Mouse (Mus musculus) layer of hippocampus, postnatal 36 days (tissue): ENCODE data around the gene Ddx20. TPM values are rescaled to one million over a fixed set of nuclear protein-coding genes. Genes with fewer than 3 reads are reported as not detected.

Experiments
- DNase-seq, 2 experiments: peaks; one replicate each; pipeline ENCODE4 v3.0.0; 2022
- total RNA-seq, 2 experiments: library from RNA; stranded (reverse); gene quantifications; 2 replicates each; pipeline ENCODE4 v1.2.3; 2021

Ddx20 gene
- total RNA-seq = 10 to 100 TPM; 11.1 to 11.9 TPM

DNA sequence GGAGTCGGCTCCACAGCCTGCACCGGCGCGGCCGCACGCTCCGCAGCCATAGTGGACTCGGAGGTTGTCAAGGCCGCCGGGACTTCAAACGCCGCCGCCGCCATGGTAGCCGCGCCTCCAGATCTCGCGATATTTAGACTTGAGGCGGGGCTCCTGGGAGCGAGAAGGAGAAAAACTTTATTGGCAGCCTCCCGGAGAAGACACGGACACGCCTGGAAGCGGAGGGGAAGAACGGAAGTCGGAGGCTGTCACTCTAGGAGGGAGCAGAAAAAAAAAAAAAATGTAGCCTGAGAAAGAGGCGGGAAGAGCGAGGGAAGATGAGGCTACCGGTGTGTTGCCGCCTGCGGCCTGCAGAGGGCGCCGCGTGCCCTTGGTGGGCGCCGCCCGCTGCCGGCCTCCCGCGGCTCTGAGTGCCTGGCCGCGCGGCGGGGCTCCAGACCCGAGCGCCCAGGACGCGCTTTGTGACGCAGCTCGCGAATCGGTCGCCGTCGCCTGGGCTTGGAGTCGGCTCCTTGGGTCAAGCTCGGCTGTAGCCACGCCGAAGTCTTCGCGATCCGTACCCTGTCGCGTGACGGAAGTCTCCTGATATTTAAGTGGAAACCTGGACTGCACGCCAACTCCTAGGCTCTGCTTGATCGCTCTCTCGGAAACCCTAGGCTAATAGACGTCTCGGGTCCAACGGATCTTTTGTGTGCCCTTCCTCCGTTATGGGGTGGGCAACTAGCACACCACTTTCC is at the start of gene Ddx20:
Ddx20 (minus strand) TSS at position 251 of the 737 bp plus-strand sequence.
- peak; percentile 88 to 89 for DNase-seq

DNA sequence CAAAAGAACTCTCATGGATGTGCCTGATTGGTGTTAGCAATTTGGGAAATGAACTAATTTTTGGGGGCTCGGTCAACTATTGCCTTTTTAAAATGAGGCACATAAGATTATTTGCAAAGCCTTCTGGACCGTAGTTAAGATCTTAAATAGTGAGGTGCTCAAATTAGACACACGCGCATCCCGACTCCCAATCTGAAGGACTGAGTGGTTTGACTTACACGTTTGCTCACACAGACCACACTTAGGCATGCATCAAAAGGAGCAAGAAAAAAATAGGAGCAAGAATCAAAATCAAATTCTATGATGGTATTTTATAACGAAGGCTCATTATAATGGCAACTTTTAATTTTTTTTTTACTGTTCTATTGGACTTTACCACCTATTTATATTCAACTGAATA is 49.7 kb upstream of the Ddx20 start:
- DNase-seq = no peak

GRCm38 (mm10) chr3:105736148-105736547 is 48.8 kb upstream of the Ddx20 start:
- DNase-seq = no peak

- DNase-seq = no peak
Measured at GRCm38 (mm10) chr3:105735285-105735684, 47.9 kb upstream of the Ddx20 start.

GRCm38 (mm10) chr3:105733538-105733937 is 46.2 kb upstream of the Ddx20 start:
- DNase-seq = no peak

GRCm38 (mm10) chr3:105732360-105732759 is 45.0 kb upstream of the Ddx20 start:
- no peak for DNase-seq

- DNase-seq = no peak
Measured at GRCm38 (mm10) chr3:105726037-105726436, 38.7 kb upstream of the Ddx20 start.

- no peak for DNase-seq
Measured at GRCm38 (mm10) chr3:105722510-105722909, 35.1 kb upstream of the Ddx20 start.

GRCm38 (mm10) chr3:105721681-105722201 is 34.4 kb upstream of the Ddx20 start:
- DNase-seq = no peak

DNA sequence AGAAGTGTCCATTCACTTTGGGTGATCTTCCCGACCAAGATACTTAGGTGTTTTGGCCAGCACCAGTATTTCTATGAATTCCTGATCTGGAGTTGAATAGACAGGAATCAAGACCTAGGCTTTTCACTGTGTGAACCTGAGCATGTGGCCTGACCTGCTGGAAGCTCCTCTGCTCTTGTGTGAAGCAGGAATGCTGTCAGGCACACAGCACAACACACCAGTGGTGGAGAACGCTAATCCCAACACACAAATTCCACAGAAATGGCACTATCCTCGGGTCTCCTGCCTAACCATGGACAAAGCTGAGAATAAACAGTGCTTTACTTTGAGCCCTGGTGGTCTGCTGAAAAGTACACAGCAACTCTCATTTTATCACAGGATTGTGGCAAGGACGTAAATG is 33.1 kb upstream of the Ddx20 start:
- no peak for DNase-seq

GRCm38 (mm10) chr3:105719979-105720378 is 32.6 kb upstream of the Ddx20 start:
- no peak for DNase-seq

- no peak for DNase-seq
Measured at GRCm38 (mm10) chr3:105718746-105719145, 31.4 kb upstream of the Ddx20 start.

GRCm38 (mm10) chr3:105717856-105718555 is 30.6 kb upstream of the Ddx20 start:
- DNase-seq = no peak

DNA sequence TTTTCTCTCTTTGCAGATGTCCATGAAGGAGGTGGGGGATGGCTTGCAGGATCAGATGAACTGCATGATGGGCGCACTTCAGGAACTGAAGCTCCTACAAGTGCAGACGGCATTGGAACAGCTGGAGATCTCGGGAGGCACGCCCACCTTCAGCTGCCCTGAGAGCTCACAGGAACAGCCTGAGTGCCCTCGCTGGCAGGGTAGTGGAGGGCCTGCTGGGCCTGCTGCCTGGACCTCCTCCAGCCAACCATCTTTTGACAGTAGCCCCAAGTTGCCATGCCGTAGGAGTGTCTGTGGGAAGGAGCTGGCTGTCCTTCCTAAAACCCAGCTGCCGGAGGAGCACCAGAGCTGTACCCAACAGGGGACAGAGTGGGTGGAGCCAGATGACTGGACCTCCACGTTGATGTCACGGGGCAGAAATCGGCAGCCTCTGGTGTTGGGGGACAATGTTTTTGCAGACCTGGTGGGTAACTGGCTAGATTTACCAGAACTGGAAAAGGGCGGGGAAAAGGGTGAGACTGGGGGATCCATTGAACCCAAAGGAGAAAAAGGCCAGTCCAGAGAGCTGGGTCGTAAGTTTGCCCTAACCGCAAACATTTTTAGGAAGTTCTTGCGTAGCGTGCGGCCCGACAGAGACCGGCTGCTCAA is 29.1 kb upstream of the Ddx20 start:
- DNase-seq = no peak

DNA sequence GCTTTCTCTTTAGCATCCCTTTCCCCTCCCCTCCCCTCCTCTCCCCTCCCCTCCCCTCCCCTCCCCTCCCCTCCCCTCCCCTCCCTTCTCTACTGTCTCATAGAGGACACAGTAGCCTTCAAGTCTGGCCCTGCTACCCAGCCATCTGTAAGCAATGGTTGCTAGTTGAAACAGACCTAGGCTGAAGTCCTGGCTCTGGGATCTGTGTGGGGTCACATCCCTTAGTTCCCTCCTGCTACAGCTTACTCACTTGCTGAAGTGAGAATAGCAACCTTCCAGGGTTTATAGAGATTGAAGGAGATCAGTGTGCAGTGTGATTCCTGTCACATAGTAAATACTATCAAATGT is 27.4 kb upstream of the Ddx20 start:
- no peak for DNase-seq

GRCm38 (mm10) chr3:105714091-105714819 is 26.9 kb upstream of the Ddx20 start:
- DNase-seq = no peak

DNA sequence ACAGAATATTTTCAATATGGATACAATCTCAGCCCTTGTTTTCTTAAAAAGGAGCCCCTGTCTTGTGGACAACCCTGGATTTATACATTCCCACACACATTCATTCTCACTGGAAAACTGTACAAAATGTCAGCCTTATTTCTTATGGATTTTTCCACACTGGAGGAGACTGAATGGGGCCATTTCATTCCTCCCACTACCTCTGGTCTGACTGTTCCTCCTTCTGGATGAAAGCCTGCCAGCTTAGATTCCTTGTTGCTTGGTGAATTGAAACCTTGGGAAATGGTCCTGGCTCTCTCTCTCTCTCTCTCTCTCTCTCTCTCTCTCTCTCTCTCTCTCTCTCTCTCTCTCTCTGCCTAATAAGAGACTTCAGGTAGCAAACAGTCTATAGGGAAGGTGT is 25.5 kb upstream of the Ddx20 start:
- DNase-seq = no peak

- DNase-seq = no peak
Measured at GRCm38 (mm10) chr3:105711741-105712140, 24.4 kb upstream of the Ddx20 start.

GRCm38 (mm10) chr3:105710246-105710645 is 22.9 kb upstream of the Ddx20 start:
- DNase-seq = no peak

GRCm38 (mm10) chr3:105707590-105707989 is 20.2 kb upstream of the Ddx20 start:
- no peak for DNase-seq

DNA sequence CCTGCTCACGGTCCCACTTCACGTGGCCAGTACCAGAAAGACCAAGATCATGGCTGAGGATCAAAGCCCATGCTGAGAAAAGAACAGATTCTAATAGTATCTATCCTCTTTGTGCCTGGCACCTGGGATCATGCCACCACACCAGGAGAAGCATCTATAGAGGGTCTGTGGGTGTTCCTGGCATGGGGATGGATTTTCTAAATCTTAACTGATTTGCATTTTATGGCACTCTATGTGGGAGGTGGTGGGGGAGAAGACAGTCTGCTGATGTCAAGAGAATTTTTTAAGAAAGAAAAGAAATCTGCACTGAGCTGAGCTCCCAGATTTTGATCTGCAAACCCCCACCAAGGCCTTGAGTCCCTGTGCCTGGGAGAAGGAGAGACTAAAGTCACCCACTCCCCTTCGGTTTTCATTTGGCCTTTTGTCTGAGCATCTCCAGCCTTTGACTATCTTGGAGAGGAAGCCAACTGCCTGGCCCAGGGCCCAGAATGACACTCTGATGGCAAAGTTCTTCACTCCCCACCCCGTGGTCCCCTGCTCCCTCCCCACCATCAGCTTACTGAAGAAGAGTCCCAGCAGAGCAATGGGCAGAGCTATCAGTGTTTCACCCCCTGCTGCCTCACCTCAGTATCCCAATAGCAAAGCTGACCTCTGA is 19.1 kb upstream of the Ddx20 start:
- no peak for DNase-seq

GRCm38 (mm10) chr3:105705561-105705960 is 18.2 kb upstream of the Ddx20 start:
- no peak for DNase-seq
